Mouse (Mus musculus) kidney, adult 11 months (tissue): ENCODE results near the gene Pknox1.
"Not testable (repeated sequence)": the region's sequence is repeated elsewhere in the genome, so short reads cannot be mapped to it uniquely, and the experiment has no call there.

Experiments used
- DNase-seq: peaks from one replicate; pipeline ENCODE4 v3.0.0; 2022

The Pknox1 gene

DNA sequence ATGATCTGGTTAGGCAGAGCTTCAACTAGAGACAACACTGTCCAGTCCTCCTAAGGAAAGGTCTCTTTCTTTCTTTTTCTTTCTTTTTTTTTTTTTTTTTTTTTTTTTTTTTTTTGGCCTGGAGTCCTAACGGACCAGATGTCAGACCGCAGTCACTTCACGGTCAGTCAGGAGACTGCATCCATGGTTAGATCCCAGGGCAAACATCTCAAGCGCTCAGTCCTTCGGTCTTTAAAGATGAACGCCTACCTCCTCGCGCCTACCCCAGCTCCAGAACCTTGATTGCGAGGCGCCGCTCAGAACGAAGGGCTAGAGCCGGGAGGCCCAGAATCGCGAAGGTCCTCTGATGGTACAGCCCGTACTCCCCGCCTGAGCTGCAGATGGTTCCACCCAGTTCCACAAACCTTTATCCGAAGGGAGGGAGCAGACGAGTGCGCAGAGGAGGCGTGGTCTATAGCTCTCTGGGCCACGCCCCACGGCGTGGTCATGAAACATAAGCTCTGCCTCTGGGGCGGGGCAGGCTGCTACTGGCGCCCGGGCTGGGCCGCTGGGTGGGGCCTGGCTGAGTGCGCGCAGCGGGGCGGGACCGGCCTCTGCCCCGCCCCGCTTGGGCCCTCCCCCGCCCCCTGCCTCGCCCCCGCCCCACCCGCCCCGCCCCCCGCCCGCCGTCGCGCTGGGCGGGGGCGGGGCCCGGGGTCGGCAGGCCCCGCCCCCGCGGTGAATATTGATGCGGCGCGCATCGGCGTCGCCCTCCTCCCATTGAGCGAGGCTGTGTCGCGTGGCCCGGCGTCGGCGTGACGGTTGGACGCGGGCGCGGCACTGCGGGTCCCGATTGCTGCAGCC lies at the start of gene Pknox1:
Pknox1 (plus strand) TSS at position 720 of the 843 bp plus-strand sequence.
- peak; percentile 99 for DNase-seq

- no peak for DNase-seq
Measured at GRCm38 (mm10) chr17:31519344-31519945, 45.1 kb upstream of the Pknox1 start.

GRCm38 (mm10) chr17:31519946-31520838 lies 44.3 kb upstream of the Pknox1 start, which contains the start of the genes Wdr4 and Ndufv3:
Gene Wdr4, minus strand, starts transcription at chr17:31519980.
Gene Ndufv3, plus strand, starts transcription at chr17:31520115.
- DNase-seq, result peak; percentile 100

GRCm38 (mm10) chr17:31520895-31521294 lies 43.6 kb upstream of the Pknox1 start:
- DNase-seq, result peak; percentile 64

DNA sequence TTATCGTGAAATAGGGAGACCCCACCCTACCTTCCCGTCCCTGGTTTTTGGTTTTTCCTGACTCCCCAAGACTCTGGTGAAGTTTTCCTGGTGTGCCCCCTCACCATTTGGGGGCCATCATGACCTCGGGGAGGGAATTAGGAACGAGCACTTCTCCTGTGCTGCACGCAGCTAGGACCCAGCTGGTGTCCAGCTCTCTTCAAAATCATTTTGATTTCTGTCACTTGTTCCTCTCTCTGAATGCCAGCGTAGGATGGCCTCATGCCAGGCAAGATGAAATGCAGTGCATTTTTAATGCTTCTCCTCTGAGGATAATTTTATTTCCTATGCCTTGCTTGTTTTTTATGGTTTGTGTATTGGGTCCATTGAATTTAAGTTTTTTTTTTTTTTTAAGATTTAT lies 42.6 kb upstream of the Pknox1 start:
- no peak for DNase-seq

GRCm38 (mm10) chr17:31525114-31525513 lies 39.4 kb upstream of the Pknox1 start:
- no peak for DNase-seq

- no peak for DNase-seq
Measured at GRCm38 (mm10) chr17:31525816-31526215, 38.7 kb upstream of the Pknox1 start.

DNA sequence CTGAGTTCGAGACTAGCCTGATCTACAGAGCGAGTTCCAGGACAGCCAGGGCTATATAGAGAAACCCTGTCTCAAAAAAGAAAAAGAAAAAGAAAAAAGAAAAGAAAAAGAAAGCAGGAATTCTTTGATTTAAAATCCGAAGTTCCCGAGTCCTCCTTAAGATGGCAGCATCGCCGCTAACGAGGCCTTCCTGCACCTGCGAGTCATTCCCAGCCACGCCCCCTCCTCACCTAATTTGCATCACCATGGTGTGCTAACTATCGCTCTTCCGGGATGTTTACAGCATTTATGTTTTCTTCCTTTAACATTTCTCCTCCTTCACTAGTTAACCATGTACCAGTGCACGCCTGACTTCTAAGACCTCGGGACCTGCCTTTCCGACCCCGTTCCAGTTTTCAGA lies 35.2 kb upstream of the Pknox1 start:
- DNase-seq, result no peak

GRCm38 (mm10) chr17:31531441-31532158 lies 32.9 kb upstream of the Pknox1 start:
- no peak for DNase-seq

GRCm38 (mm10) chr17:31532331-31532730 lies 32.2 kb upstream of the Pknox1 start:
- peak; percentile 31 for DNase-seq

GRCm38 (mm10) chr17:31535358-31535757 lies 29.2 kb upstream of the Pknox1 start:
- peak; percentile 72 for DNase-seq

- peak; percentile 70 for DNase-seq
Measured at GRCm38 (mm10) chr17:31535871-31536629, 28.5 kb upstream of the Pknox1 start.

DNA sequence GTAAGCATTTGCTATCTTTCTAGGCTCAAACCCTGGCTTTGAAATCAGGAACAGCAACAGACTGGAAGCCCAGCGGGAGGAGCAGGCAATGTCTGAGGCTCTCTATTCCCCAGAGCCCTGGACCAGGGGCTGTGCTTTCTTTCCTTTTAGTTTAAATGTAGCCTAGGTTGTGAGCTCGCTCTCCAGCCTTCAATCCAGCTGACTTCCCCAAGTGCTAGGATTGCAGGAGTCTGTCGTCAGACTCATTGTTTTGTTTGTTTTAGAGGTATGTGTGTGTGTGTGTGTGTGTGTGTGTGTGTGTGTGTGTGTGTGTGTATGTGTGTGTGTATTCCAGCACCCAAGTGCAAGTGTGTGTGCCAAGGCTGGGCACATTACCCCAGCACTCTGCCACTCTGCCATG lies 24.4 kb upstream of the Pknox1 start:
- DNase-seq, result no peak

- no peak for DNase-seq
Measured at GRCm38 (mm10) chr17:31540809-31541459, 23.6 kb upstream of the Pknox1 start.

DNA sequence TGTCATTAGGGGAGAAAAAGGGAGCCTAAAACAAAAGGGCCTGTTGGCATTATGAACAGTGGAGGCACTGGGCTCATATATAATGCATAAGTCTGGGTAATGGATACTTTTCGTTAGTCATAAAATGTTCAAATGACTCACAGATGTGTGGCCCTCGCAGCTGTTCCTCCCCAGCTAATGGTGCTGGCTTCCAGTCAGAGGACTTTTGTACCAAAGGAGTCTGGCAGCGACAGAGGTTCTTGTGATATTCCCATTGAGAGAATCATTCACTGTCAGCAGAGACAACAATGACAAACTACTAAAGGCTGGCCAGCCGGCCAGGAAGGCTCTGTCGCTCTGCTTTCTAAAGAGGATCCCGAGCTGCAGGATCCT lies 23.1 kb upstream of the Pknox1 start:
- peak; percentile 62 for DNase-seq

GRCm38 (mm10) chr17:31543574-31543973 lies 21.0 kb upstream of the Pknox1 start:
- DNase-seq, result no peak

DNA sequence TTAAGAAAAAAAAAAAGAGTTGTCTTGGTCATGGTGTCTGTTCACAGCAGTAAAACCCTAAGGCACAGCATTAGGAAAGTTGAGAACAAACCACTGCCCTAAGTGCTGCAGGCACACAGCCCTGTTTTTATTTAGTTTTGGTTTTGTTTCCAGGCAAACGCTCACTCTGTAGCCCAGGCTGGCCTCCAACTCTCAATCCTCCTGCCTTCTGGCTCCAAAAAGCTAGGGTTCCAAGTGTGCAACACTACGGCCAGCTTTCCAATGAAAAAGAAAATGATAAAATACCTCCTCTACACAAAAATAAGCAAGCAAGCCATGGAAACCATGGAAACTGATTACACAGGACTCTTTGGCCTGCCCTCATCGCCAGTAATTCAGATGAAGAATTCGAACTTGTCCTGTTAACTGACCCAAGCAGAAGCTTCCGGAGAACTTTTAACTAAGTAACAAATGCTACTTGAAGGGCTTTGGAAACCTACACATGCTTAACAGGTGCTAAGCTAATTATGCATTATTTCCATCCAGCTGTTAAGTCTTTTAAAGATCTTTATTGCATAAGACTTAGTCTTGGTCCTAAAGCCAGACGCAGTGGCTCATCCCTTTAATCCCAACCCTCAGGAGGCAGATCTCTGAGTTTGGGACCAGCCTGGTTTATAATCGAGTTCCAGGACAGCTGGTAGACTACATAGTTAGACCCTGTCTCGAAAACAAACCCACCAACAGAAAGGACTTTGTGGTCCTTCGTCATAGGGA lies 17.9 kb upstream of the Pknox1 start:
- no peak for DNase-seq

DNA sequence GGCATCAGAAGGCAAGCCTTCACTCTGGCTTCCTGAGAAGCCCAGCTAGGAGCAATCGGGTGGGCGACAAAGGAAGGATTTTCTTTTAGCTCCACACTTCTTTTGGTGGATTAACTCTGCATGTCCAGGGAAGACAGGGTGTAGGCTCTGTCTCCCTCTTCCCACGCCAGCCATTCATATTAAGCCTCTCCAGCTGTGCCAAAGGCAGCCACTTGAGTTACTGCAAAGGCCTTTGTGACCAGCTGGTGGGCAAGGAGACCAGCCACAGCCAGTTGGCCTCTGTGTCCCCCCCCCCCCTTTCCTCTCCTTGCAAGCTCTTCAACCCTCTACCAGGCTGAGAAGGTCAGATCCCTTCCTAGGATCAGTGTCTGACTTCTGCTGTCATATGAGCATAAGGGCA lies 16.6 kb upstream of the Pknox1 start:
- no peak for DNase-seq

GRCm38 (mm10) chr17:31549389-31549788 lies 15.1 kb upstream of the Pknox1 start:
- DNase-seq, result peak; percentile 44

- DNase-seq, result not testable (repeated sequence)
Measured at GRCm38 (mm10) chr17:31552601-31553000, 11.9 kb upstream of the Pknox1 start.
